Mouse (Mus musculus): ENCODE measurements around the gene Ndufa4l2. TPM values are rescaled to one million over a fixed set of nuclear protein-coding genes. Genes with fewer than 3 reads are reported as not detected.

The Ndufa4l2 gene
- polyA plus RNA-seq (2012; rRNA removed), result 10.3 and 10.8 TPM in 2 replicates

DNA sequence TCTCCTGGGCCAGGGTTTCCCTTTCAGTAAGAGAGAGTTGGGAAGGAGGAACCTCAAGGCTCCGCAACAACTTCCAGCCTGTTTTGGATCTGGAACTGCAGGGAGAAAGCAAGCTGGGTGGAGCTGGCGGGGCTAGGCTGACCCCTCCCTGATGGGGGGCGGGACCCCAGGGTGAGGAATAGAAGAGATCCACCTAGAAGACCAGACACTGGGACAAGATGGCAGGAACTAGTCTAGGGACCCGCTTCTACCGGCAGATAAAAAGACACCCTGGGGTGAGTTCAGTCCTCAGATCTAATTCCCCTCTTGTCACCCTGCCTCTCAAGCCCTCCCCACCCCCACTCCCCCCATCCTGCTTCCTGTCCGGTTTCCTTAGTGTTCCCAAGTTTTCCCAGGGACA, at the start of gene Ndufa4l2:
Gene Ndufa4l2 (plus strand): TSS at position 204 of the 400 bp plus-strand sequence.
- no peak for DNase-seq (ENCODE audit: extremely low spot score in 1 of 2, low spot score in 1 of 2)

DNA sequence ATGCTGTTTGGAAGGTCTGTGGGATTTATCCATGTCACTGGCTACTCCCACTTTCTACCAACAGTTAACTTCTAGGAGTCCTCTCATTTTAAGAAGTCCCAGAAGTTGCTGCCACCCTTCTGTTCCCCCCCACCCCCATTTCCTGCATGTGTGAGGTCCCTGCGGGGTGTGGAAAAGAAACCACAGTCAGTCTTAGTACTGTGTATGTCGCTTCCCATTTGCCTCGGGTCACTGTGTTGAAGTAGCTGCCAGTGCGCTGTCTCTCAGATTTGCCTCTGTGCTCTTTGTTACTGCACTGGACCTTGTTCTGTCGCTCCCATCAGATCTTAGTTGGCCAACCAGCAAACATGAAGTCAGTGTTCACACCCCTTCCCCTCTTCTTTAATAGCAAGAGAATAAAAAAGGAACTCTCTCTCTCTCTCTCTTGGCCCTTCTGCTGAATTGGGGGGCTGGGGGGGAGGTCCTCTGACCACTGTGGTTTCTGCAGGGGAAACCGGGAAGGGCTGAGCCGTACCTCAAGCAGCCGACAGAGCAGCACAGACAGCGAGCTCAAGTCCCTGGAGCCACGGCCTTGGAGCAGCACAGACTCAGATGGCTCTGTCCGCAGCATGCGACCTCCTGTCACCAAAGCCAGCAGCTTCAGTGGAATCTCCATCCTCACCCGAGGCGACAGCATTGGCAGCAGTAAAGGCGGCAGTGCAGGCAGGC, 43.3 kb upstream of the Ndufa4l2 start:
- DNase-seq (ENCODE audit: extremely low spot score in 1 of 2, low spot score in 1 of 2), result no peak

DNA sequence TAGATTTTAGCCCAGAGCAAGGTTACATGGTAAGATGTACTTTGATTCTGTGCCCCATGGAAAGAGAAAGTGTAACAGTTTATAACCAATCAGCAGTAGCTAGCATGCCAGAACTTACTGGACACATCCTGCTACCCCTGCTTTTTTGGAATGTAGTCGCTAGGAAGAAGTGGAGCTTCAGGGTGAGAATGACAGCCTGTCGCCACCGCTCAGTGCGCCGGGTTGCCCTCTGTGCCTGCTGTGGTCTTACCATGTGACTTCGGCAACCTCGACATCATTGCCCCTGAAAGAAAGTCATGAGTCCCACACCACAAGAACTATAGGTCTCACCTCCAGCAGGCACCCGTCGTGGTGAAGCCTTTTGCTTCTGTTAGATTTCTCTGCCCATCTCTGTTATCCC, 42.0 kb upstream of the Ndufa4l2 start:
- no peak for DNase-seq (ENCODE audit: extremely low spot score in 1 of 2, low spot score in 1 of 2)

GRCm38 (mm10) chr10:127475175-127475574, 39.6 kb upstream of the Ndufa4l2 start:
- no peak for DNase-seq (ENCODE audit: extremely low spot score in 1 of 2, low spot score in 1 of 2)

DNA sequence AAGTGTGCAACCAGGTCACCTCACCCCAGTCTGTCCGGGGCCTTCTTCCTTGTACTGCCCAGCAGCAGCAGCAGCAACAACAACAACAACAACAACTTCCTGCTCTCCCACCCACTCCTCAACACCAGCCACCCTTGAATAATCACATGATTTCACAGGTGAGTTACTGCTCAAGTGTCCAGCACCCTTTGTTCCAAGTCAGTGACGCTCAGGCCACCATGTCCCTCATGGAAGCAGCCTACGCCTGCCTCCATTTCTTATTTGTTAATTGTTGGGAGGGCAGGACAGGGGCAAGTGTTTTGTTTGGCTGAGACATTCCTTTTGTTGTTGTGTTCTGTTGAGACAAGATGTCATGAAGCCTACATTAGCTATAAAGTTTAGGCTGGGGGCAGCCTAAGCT, 38.2 kb upstream of the Ndufa4l2 start:
- no peak for DNase-seq (ENCODE audit: extremely low spot score in 1 of 2, low spot score in 1 of 2)

GRCm38 (mm10) chr10:127477301-127477700, 37.5 kb upstream of the Ndufa4l2 start:
- no peak for DNase-seq (ENCODE audit: extremely low spot score in 1 of 2, low spot score in 1 of 2)

DNA sequence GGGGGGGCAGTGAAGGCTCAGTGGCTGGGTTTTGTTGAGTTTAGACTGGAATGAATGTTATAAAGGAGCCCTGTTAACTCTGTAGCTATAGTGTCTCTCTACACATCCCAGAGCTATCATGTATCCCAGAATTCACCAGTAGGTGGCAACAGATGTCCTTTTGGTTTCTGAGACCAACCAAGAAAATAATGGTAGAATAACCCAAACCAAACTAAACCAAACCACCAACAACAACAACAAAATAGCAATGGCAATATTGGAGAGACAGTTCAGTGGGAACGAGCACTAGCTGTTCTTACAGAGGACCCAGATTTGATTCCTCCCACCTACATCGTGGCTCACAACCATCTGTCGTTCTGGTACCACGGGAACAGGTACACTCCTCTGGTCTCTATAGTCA, 35.6 kb upstream of the Ndufa4l2 start:
- DNase-seq (ENCODE audit: extremely low spot score in 1 of 2, low spot score in 1 of 2), result peak in 1 of 2 experiments; percentile 61

GRCm38 (mm10) chr10:127480833-127481813, 33.6 kb upstream of the Ndufa4l2 start:
- peak; percentile 49 to 80 for DNase-seq (ENCODE audit: extremely low spot score in 1 of 2, low spot score in 1 of 2)

- no peak for DNase-seq (ENCODE audit: extremely low spot score in 1 of 2, low spot score in 1 of 2)
Observed at GRCm38 (mm10) chr10:127485235-127485634, 29.5 kb upstream of the Ndufa4l2 start.

- no peak for DNase-seq (ENCODE audit: extremely low spot score in 1 of 2, low spot score in 1 of 2)
Observed at GRCm38 (mm10) chr10:127488856-127489255, 25.9 kb upstream of the Ndufa4l2 start.

DNA sequence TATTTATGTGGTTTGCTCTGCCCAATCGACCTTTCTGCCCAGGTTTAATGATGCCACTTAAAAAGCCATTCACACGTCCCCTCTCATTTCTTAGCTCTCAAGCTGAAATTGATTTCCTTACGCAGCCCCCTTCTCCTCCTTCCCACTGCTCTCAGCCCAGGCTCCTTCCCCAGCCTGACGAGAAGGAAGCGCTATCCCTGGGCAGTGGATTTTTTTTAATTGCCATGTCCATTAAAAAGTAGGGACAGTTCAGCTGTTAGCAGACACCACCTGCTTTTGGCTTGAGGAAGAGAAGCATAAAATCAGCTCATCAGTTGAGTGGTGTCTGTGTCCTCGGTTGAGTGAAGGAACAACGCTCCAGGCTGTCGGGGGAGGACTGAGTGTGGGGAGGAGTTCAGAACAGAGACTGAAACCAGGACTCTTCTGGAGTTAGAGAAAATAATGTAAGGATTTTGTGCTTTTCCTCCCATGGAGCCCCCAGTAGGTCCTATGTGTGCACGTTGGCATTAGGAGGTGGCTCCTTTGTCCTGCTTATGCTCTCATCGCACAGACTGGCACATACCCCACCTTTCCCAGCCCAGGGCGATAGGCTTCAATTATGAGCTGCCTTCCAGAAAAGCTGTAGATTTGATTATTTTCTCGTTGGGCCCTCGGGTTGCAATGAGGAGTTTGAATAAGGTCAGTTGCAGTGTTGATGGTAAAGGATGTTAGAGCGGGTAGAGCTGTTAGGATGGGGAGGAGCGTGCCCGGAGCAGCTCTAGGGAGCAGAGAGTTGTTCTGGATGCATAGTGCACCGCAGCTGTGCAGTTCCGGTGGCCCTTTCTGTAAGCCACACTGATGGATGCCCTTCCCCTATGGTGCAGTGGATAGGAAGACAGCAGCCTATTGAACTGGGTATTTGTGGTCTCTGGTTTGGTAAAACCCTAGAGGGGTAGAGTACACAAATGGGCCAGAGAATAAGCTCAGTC, 24.3 kb upstream of the Ndufa4l2 start:
- DNase-seq (ENCODE audit: extremely low spot score in 1 of 2, low spot score in 1 of 2), result no peak

- no peak for DNase-seq (ENCODE audit: extremely low spot score in 1 of 2, low spot score in 1 of 2)
Observed at GRCm38 (mm10) chr10:127491128-127491512, 23.6 kb upstream of the Ndufa4l2 start.

- DNase-seq (ENCODE audit: extremely low spot score in 1 of 2, low spot score in 1 of 2), result no peak
Observed at GRCm38 (mm10) chr10:127492118-127492517, 22.6 kb upstream of the Ndufa4l2 start.

DNA sequence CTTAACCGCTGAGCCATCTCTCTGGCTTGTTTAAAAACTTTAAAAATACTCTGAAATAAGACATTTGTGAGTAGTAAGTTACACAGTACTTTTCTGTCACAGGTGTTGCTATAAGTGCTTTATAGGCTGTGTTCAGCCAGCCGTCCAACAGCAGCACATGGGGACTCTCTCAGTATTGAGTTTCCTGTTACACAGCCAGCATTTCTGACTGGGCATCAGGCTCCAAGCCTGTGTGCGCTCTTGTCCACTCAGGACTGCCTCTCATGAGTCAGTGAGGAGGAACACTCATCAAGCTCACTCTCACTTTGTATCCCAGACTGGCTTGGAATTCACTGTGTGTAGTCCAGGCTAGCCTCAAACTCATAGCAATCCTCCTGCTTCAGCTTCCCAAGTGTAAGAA, 18.6 kb upstream of the Ndufa4l2 start:
- no peak for DNase-seq (ENCODE audit: extremely low spot score in 1 of 2, low spot score in 1 of 2)

DNA sequence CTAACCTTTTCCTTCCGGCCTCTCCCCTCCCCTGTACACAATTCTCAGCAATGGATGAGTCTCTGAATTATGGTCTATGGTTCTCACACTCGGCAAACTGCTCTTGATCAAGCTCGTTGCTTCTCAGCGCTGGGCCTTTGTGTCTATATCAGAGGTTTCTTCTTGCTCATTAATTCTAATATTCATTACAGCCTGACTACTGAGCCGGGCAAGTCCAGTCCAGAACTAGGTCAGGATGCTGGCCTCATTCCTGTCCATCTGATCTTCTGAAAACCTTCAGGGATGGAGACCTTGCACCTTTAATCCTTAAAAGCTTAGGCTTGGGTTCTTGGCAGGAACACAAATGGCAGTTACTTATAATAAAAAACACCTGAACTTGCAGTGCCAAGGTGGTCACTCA, 15.3 kb upstream of the Ndufa4l2 start:
- DNase-seq (ENCODE audit: extremely low spot score in 1 of 2, low spot score in 1 of 2), result no peak

- DNase-seq (ENCODE audit: extremely low spot score in 1 of 2, low spot score in 1 of 2), result no peak
Observed at GRCm38 (mm10) chr10:127500042-127500441, 14.7 kb upstream of the Ndufa4l2 start.

GRCm38 (mm10) chr10:127500894-127501893, 13.6 kb upstream of the Ndufa4l2 start, which contains the start of gene Stac3:
TSS of gene Stac3 (plus strand) at chr10:127501686.
- no peak for DNase-seq (ENCODE audit: extremely low spot score in 1 of 2, low spot score in 1 of 2)

- peak; percentile 67 to 85 for DNase-seq (ENCODE audit: extremely low spot score in 1 of 2, low spot score in 1 of 2)
Observed at GRCm38 (mm10) chr10:127508239-127508638, 6.5 kb upstream of the Ndufa4l2 start.
